Mouse (Mus musculus): Measurements from ENCODE around the gene Ndst4. TPM values are rescaled to one million over a fixed set of nuclear protein-coding genes. Genes with fewer than 3 reads are reported as not detected.

The Ndst4 gene
- total and polyA plus RNA-seq, 2 experiments: not detected

DNA sequence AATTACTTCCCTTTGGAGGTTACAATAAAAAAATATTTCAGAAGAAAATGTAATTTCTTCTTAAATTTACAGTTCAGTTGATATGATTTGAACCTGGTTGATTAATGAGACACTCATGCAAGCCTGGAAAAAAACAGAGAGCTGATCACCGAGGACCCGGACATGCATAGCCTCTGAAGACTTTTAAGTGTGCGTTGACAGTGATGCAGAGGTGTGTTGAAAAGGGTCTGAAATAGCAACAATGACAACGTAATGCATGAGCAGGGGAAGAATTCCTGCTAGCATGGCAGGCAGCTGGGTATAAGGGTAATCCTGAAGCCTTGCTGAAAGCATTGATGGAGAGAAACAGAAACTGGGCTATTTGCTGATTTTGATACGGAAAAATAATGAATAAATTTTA, 106.2 kb downstream of the Ndst4 start:
- H3K79me2 ChIP-seq (ENCODE audit: control insufficient read depth, insufficient read depth, low read length): no peaks in the 10 kb centered on the region
- H3K4me1 ChIP-seq (ENCODE audit: control insufficient read depth, insufficient read depth, low read length): no peaks in the 10 kb centered on the region
- DNase-seq (ENCODE audit: extremely low read depth, low read depth, low spot score): no peak
- H3K27ac ChIP-seq (replicated peaks; ENCODE audit: insufficient read depth, low read depth, low read length): no peak overlapping the region
- no peaks in the 10 kb centered on the region for H3K36me3 ChIP-seq (ENCODE audit: control insufficient read depth, insufficient read depth, low read length)
- WGBS: 77% methylated on average over 5 of the region's 5 CpGs
- H3K4me3 ChIP-seq (ENCODE audit: insufficient read depth, low read depth, low read length): no peak overlapping the region
- H3K27me3 ChIP-seq (ENCODE audit: control insufficient read depth, insufficient read depth, low read length): no peaks in the 10 kb centered on the region
- H3K9ac ChIP-seq (ENCODE audit: low read depth, low read length): no peak overlapping the region
- TF ChIP-seq POLR2A (IDR thresholded peaks at IDR 0.05; ENCODE audit: extremely low read depth, insufficient read depth, low read length) (no peak), CTCF (IDR thresholded peaks at IDR 0.05; ENCODE audit: low read depth, low read length) (no peak)

DNA sequence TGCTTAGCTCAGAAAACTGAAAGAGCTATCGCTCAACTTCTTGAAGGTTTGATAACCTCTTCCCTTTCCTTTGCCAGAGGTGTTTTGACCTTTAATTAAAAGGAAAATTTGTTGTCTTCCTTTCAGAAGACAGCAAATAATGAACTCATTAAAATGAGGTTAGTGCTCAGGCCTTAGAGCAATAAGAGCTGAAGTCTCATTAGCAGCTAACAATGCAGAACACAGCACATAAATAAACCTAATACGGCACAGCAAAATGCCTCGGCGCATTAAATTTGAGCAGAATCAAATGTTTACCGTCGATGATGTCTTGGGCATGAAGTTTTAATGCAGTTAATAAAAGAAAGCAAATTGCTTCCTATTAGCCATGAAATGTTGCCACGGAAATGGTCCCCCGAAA, 129.5 kb downstream of the Ndst4 start:
- Histone ChIP-seq H3K4me3 (ENCODE audit: insufficient read depth, low read depth, low read length) (no peak overlapping the region), H3K27ac (replicated peaks; ENCODE audit: insufficient read depth, low read depth, low read length) (no peak overlapping the region), H3K9ac (ENCODE audit: low read depth, low read length) (no peak overlapping the region), H3K36me3 (ENCODE audit: control insufficient read depth, insufficient read depth, low read length) (no peaks in the 10 kb centered on the region), H3K4me1 (ENCODE audit: control insufficient read depth, insufficient read depth, low read length) (no peaks in the 10 kb centered on the region), H3K27me3 (ENCODE audit: control insufficient read depth, insufficient read depth, low read length) (no peaks in the 10 kb centered on the region), H3K79me2 (ENCODE audit: control insufficient read depth, insufficient read depth, low read length) (no peaks in the 10 kb centered on the region)
- no peak for DNase-seq (ENCODE audit: extremely low read depth, low read depth, low spot score)
- TF ChIP-seq CTCF (IDR thresholded peaks at IDR 0.05; ENCODE audit: low read depth, low read length): no peak
- TF ChIP-seq POLR2A (IDR thresholded peaks at IDR 0.05; ENCODE audit: extremely low read depth, insufficient read depth, low read length): no peak
- WGBS: 85% methylated on average over 8 of the region's 8 CpGs

DNA sequence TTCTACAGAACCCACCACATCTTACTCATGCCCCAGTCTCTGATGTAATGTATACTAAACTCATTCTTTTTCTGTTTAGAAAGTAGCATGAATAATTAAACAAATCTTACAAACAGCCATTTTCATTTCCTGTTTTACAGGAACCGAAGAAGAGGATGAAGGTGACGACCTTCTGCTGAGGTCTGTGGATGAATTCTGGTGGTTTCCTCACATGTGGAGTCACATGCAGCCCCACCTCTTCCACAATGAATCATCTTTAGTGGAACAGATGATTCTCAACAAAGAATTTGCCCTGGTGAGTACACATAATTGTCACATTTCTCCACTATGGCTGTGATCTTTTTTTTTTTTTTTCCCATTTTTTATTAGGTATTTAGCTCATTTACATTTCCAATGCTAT, 166.7 kb downstream of the Ndst4 start:
- H3K4me3 ChIP-seq (ENCODE audit: insufficient read depth, low read depth, low read length): no peak overlapping the region
- H3K79me2 ChIP-seq (ENCODE audit: control insufficient read depth, insufficient read depth, low read length): no peaks in the 10 kb centered on the region
- H3K27ac ChIP-seq (replicated peaks; ENCODE audit: insufficient read depth, low read depth, low read length): no peak overlapping the region
- TF ChIP-seq CTCF (IDR thresholded peaks at IDR 0.05; ENCODE audit: low read depth, low read length): no peak
- TF ChIP-seq POLR2A (IDR thresholded peaks at IDR 0.05; ENCODE audit: extremely low read depth, insufficient read depth, low read length): no peak
- no peaks in the 10 kb centered on the region for H3K4me1 ChIP-seq (ENCODE audit: control insufficient read depth, insufficient read depth, low read length)
- H3K27me3 ChIP-seq (ENCODE audit: control insufficient read depth, insufficient read depth, low read length): no peaks in the 10 kb centered on the region
- no peaks in the 10 kb centered on the region for H3K36me3 ChIP-seq (ENCODE audit: control insufficient read depth, insufficient read depth, low read length)
- 70% methylated on average over 2 of the region's 2 CpGs for WGBS
- H3K9ac ChIP-seq (ENCODE audit: low read depth, low read length): no peak overlapping the region
- DNase-seq (ENCODE audit: extremely low read depth, low read depth, low spot score): no peak

DNA sequence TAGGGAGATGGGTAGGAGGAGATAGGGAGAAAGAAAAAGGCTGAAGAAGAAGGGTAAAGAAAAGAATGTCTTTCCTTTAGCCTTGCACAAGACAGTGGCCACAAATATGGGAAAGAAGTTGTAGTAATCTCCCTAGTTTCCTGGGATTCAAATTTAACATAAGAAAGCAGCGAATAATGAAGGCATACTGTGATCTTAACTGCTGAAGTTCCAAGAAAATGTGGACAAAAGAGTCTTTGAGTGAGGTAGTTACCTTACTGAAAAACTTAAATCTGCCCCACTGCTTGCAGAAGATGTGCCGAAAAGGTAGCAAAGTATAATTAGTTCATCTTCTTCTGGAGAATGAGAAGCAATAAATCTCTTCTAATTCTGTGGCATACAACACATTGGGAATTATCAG, 228.4 kb downstream of the Ndst4 start:
- Histone ChIP-seq H3K79me2 (ENCODE audit: control insufficient read depth, insufficient read depth, low read length) (no peaks in the 10 kb centered on the region), H3K4me1 (ENCODE audit: control insufficient read depth, insufficient read depth, low read length) (no peaks in the 10 kb centered on the region), H3K27me3 (ENCODE audit: control insufficient read depth, insufficient read depth, low read length) (no peaks in the 10 kb centered on the region), H3K36me3 (ENCODE audit: control insufficient read depth, insufficient read depth, low read length) (no peaks in the 10 kb centered on the region), H3K4me3 (ENCODE audit: insufficient read depth, low read depth, low read length) (no peak overlapping the region), H3K9ac (ENCODE audit: low read depth, low read length) (no peak overlapping the region), H3K27ac (replicated peaks; ENCODE audit: insufficient read depth, low read depth, low read length) (no peak overlapping the region)
- DNase-seq (ENCODE audit: extremely low read depth, low read depth, low spot score): no peak
- no peak for TF ChIP-seq POLR2A (IDR thresholded peaks at IDR 0.05; ENCODE audit: extremely low read depth, insufficient read depth, low read length)
- no peak for TF ChIP-seq CTCF (IDR thresholded peaks at IDR 0.05; ENCODE audit: low read depth, low read length)
- 73% methylated on average over 2 of the region's 2 CpGs for WGBS

DNA sequence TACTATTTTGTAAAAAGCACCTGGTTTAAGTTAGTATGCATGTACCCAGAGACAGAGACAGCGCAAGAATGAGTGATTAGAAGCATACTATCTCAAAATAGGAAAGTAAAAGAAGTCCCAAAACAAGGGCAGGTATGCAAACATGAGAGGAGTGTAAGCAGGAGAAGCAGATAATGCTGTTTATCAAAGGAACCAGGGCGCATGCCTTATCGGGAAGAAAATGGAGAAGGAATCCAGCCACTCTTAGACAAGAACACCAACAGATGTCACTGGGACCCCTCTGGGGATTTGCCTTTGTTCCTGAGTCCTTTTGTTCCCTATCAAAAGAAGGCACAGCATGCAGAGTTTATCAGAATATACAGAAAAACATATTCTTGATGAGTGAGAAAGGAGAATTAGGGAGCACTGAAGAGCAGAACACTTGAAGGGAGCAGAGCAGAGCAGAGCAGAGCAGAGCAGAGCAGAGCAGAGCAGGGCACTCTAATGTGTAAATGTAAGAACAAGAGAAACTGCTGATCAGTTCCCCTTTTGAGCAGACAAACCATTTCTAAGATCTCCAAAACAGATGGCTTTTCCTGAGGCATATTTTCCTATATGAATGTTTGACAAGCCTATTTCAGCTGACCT, 251.2 kb downstream of the Ndst4 start:
- WGBS: 19% methylated on average over 3 of the region's 3 CpGs
- TF ChIP-seq POLR2A (IDR thresholded peaks at IDR 0.05; ENCODE audit: extremely low read depth, insufficient read depth, low read length): no peak
- TF ChIP-seq CTCF (IDR thresholded peaks at IDR 0.05; ENCODE audit: low read depth, low read length): no peak
- H3K79me2 ChIP-seq (ENCODE audit: control insufficient read depth, insufficient read depth, low read length): no peaks in the 10 kb centered on the region
- no peaks in the 10 kb centered on the region for H3K36me3 ChIP-seq (ENCODE audit: control insufficient read depth, insufficient read depth, low read length)
- DNase-seq (ENCODE audit: extremely low read depth, low read depth, low spot score): no peak
- no peak overlapping the region for H3K27ac ChIP-seq (replicated peaks; ENCODE audit: insufficient read depth, low read depth, low read length)
- H3K4me1 ChIP-seq (ENCODE audit: control insufficient read depth, insufficient read depth, low read length): no peaks in the 10 kb centered on the region
- H3K27me3 ChIP-seq (ENCODE audit: control insufficient read depth, insufficient read depth, low read length): no peaks in the 10 kb centered on the region
- no peak overlapping the region for H3K9ac ChIP-seq (ENCODE audit: low read depth, low read length)
- H3K4me3 ChIP-seq (ENCODE audit: insufficient read depth, low read depth, low read length): no peak overlapping the region

DNA sequence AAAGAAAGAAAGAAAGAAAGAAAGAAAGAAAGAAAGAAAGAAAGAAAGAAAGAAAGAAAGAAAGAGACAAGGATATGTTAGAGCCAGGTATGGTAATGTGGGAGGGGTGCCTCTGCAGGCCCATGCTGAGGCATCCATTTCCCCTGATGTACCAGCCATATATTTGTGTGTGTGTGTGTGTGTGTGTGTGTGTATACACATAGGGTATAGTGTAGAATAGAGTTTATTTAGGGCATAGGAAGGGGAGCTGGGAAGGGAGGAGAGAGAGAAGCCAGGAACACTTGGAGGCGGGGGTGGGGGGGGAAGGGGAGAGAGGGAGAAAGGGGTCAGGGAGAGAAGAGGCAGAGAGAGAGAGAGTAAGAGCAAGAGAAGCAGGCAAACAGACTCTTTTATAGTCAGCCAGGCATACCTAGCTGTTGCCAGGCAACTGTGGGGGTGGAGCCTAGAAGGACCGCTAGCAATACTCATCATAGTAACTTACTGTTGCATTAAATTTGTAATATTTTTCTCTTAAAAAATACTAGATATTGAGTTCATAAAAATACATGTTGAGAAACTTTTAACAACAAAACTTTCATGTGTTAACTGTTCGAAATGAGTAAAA, 256.3 kb downstream of the Ndst4 start:
- TF ChIP-seq CTCF (IDR thresholded peaks at IDR 0.05; ENCODE audit: low read depth, low read length) (no peak), POLR2A (IDR thresholded peaks at IDR 0.05; ENCODE audit: extremely low read depth, insufficient read depth, low read length) (no peak)
- no peak for DNase-seq (ENCODE audit: extremely low read depth, low read depth, low spot score)
- H3K4me1 ChIP-seq (ENCODE audit: control insufficient read depth, insufficient read depth, low read length): peaks cover 1% of the 10 kb centered on the region; the same call in 1 of the 2 replicates
- no peaks in the 10 kb centered on the region for H3K27me3 ChIP-seq (ENCODE audit: control insufficient read depth, insufficient read depth, low read length)
- no peaks in the 10 kb centered on the region for H3K79me2 ChIP-seq (ENCODE audit: control insufficient read depth, insufficient read depth, low read length)
- no peak overlapping the region for H3K9ac ChIP-seq (ENCODE audit: low read depth, low read length)
- H3K4me3 ChIP-seq (ENCODE audit: insufficient read depth, low read depth, low read length): no peak overlapping the region
- no peaks in the 10 kb centered on the region for H3K36me3 ChIP-seq (ENCODE audit: control insufficient read depth, insufficient read depth, low read length)
- WGBS: 71% methylated on average over 3 of the region's 3 CpGs
- H3K27ac ChIP-seq (replicated peaks; ENCODE audit: insufficient read depth, low read depth, low read length): no peak overlapping the region
